Mouse (Mus musculus): ENCODE measurements at regions not wholly inside any gene's neighbourhood (a gene's known extent, or its start where the extent isn't known, plus 50 kb on each side); places are given as distances from the start of the nearest gene placed in this dataset.
A peak's percentile ranks its signal among the peaks of the same experiment; 100 is the strongest.

DNA sequence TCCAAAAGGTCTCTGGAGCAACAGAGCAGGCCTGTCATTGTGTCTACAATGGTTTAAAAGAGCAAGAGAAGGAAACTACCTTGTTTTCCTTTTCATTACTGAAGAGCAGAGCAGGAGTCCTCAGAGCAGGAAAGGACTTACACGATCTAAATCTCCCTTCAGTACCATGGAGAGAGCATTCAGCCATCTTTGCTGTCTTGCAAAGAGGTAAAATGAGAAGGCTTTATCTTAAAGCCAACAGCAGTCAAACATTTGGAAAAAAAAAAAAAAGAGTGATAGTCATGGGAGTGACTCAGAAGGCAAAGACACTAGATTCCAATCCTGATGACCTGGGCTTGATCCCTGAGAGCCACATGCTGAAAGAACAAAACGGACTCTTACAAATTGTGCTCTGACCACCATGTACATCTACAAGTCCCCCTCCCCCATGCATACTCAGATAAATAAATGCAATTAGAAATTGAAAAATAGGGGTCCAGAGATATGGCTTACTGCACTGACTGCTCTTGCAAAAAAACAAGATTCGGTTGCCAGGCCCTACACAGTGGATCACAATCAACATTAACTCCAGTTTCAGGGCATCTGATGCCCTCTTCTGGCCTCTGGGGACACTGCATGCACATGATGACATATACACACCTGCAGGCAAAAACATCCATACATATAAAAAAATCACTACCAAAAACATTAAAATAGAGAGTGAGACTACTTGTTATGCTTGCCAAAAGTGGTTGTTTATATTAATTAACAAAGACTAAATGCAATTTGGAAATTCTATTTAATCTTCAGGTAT, 397.6 kb upstream of the Kif2a start:
- no peak for DNase-seq (ENCODE audit: extremely low read depth, insufficient read length, low spot score)

DNA sequence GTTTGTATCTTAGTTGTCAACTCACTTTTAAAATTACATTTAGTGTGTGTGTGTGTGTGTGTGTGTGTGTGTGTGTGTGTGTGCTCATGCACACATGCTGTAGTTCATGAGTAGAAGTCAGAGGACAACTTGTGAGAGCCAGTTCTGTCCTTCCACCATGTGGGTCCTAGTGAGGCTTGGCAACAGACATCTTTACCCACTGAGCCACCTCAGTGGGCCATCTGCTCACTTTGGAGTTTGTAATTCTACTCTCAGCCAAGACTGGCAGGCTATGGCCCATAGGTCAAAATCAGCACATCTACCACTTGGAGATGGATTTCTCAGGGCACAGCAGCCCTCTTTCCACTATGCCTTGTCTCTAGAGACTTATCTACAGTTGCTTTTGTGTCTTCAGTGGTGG, 388.3 kb upstream of the Kif2a start:
- no peak for DNase-seq (ENCODE audit: extremely low read depth, insufficient read length, low spot score)

DNA sequence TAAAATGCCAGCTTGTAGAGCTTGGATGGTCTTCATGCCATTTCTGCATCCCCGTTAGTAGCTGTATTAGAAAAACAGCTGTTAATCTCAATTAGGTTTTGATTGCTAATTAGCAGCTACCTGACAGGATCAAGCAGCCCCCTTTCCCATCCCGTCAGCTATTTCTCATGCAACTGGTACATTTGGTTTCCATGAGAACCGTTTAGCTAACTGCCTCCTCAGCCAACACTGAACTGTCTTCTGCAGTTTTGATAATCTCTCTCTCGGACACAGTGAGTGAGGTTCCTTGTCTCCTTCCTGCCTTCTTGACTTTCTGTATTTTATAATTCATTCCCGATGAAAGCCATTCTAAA, 385.7 kb upstream of the Kif2a start:
- no peak for DNase-seq (ENCODE audit: extremely low read depth, insufficient read length, low spot score)

DNA sequence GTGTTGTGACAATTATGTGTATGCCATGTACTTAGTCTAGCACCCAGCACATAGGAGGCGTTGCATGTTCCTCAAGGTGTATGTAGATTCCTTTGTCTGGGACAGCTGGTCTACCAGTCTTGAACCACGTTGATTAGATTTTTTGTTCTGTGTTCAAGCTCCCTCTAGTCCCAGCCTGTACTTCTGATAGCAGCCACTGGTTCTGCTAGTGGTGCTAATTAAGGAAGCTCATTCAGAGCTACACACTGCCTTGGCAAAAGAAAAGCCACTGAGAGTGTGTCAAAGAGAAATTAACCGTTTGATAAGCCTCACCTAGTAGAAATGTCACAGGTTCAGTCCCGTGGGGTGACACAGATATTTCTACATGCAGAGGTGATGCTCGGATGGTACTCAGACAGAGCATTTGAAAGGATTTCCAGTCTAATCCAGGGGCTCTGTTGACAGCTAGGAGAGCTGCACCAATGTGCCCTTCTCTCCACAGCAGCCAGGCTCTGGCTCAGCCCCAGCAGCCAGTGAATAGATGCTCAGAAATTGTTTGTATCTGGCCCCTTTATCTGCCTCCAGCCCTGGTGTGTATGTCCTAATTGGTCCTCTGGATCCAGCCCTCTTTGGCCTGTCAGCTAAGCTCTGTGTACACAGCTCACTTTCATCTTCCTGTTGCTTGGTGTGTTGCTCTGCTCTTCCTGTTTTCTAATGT, 385.2 kb upstream of the Kif2a start:
- DNase-seq (ENCODE audit: extremely low read depth, insufficient read length, low spot score) = no peak

DNA sequence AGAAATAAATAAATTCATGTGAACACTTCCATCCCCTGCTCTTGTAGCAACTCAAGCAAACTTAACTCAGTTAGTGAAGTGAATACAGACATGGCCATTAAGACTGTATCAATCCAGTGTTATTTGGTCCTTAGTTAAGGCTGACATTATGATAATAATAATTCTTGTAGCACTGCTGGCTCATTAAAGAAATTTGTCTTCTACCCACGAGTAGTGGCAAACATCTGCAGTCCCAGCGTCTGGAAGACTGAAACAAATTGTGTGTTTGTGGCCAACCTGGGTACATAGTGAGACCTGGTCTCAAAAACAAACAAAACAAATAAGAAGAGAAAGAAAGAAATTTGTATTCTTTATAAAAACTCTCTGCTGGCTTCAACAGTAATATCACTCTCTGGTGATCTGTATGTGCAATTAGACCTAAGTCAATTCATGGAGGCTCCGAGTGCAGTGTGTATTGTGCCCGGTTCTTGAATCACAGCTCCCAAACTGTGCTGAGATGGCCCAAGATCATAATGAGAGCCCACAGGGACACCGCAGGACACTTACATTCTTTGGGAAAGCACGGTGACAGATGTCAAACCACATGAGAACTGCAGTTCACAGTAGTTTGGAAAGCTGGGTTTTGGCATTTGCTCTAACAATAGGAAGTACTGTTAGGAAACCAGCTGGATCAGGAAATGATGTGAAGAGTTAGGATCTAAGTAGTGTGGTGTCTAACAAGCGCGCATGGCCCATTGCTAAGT, 376.9 kb upstream of the Kif2a start:
- no peak for DNase-seq (ENCODE audit: extremely low read depth, insufficient read length, low spot score)

DNA sequence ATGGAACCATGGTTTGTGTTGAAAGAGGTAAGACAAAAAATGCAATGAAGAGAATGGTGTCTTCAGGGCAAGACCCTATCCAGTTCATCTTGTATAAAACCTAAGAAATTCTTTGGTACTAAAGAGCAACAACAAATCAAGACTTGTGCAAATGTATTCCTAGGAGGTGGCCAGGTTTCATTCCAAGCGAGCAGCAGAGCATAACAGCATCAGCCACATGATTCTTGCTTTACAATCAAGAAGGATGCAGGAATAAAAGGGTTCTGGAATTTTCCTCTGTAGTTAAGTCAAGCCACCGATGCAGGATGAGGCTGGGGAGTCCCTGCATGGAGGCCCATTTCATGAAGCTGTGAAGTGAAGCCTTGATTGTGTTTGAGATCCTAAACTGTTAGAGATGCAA, 374.1 kb upstream of the Kif2a start:
- no peak for DNase-seq (ENCODE audit: extremely low read depth, insufficient read length, low spot score)

DNA sequence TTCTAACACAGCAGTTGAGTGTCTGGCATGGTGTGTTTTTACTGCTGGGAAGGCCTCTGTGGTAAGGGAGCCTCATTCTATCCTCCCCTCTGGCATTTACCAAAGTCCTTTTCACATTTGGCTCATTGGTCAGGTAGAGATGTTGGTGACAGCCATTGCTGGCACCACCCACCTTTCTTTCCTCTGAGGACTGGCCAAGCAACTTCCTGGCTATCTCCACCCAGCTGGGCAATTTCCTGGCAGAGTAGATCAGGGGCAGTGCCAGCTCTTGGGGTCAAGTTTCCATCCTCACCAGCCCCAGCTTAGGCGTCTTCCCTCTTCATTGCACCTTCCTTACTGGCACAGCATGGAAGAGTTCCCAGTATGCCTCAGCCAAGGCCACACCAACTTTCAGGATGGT, 372.5 kb upstream of the Kif2a start:
- DNase-seq (ENCODE audit: extremely low read depth, insufficient read length, low spot score) = no peak

DNA sequence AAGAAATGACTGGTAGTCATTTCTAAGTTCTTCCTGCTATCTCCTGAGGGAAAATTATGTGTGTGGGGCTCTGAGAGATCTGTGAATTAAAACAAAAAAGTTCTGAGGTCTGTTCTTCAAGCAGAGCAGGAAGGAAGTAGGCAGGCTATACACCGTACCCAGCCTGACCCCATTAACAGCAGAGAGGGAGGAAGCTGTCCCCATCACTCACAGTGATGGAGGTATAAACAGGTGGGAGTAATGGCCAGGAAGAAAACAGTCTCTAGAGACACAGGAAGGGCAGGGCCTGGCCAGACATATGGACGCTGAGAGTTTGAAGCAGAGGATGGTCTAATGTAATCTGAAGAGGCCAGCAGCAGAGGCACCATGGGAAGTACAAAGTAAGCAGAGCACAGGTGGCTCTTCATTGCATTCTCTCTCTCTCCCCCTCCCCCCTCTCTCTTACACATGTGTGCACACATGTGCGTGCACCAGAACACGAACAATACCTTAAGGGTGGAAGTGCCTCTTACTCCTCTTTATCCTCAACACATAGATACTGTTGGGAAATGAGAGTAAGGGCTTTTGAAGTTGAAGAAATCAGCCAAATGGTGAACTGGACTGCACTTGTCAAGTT, 367.7 kb upstream of the Kif2a start:
- DNase-seq (ENCODE audit: extremely low read depth, insufficient read length, low spot score) = no peak

DNA sequence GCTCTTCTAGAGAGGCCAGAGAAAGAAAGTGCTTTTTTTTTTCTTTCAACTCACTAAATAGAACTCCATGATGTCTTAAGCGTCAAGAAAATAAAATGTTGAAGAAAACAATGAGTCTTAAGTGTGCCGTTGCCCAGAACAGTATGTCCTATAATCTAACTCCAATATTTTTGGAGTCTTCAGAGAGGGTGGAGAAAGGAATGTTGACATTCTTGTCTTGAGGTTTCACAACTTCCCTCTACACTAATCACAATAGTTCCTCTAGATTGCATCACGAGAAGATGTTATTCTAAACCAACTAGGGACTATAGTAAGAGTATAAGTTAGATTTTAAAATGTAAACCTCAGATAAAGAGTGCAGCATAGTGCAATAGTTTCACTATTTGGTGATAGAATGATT, 367.1 kb upstream of the Kif2a start:
- no peak for DNase-seq (ENCODE audit: extremely low read depth, insufficient read length, low spot score)

DNA sequence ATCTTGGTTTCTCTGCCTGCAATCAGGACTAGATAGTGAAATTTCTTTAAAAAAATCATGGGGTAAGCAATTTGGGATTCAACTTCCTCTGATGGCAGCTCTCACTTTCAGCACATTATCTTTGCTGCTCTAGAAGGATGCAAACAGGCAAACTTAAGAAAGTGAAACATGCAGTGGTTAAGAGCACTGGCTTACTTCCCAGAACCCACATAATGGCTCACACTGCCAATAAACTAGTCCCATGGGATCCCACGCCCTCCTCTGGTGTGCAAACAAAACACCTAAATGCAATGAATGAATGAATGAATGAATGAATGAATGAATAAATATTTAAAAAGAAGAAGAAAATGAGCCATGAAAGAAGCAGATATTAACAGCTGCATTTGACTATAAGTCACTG, 356.1 kb upstream of the Kif2a start:
- peak; percentile 27 for DNase-seq (ENCODE audit: extremely low read depth, insufficient read length, low spot score)

DNA sequence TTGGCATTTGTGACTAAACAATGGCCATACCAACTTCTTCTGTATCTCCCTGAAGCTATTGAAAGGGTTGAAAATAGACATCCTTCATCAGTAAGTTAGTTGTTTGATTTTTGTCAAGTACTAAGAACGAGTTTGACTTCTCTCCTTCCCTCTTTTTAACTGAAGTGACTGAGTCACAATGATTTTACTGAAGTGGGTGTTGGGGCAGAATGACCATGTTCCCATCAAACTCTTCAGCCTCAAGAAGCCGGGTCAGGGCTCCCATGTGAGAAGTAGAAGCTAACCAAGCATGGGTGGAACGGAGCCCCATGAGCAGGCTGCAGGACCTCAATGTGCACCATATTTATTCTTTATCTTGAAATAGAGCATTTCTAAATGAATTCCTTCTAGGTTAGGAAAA, 350.7 kb upstream of the Kif2a start:
- DNase-seq (ENCODE audit: extremely low read depth, insufficient read length, low spot score) = no peak

DNA sequence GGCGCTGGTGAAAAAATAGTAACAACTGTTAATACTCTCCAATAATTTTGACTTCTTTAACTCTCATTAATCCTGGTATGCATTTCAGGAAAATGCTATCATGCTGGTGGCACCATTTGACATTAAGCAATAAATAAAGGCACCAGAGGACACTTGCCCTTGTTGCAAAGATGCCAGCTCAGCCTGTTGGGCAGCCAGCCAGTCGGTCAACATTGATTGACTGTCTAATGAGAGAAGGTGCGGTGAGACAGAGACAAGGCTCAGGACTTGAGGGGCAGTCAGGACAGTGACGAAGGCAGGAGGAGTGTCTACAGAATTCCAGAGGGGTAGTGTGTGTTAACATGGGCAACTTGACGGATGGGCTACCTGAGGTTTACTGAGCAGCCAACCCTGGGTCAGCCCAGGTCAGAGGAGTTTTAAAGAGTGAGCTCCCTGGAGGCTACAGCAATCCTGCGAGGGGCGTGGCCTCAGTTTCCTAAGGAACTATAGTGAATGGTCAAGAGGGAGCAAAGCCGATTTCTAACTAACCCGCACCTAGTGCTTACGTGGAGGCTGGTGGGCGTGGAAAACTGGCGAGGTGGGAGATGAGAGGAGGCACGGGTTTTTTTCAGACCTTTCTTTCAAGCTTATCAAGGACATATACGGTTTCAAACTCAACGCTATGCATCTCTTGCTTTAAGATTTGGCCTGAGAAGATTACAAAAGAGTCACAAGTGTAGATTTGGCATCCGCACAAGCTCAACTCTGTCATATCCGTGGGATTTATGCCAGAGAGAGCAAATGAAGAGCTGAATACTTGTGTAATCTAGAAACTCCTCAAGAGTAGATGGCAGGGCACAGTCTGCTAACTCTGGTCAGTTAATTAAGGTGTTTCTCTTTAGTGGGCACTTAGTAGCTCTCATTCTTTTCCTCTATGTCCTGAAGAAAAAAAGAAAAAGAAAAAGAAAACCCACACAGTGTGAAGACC, 350.0 kb upstream of the Kif2a start:
- no peak for DNase-seq (ENCODE audit: extremely low read depth, insufficient read length, low spot score)

DNA sequence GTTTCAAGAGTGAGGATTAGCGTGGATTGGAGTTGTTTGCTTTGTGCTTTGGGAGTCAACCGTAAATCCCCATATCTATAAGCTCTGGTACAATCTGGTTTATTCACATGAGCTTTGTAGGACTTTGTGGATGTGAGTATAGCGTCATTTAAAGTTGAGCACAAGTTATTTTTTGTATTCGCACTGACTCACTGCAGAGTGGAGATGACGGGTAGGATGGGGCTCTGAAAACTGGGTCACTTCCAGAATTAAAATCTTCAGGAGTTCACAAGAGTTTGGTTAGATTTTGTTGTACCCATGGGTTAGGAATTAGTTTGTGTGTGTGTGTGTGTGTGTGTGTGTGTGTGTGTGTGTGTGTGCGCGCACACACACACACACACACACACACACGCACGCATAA, 345.7 kb upstream of the Kif2a start:
- no peak for DNase-seq (ENCODE audit: extremely low read depth, insufficient read length, low spot score)

DNA sequence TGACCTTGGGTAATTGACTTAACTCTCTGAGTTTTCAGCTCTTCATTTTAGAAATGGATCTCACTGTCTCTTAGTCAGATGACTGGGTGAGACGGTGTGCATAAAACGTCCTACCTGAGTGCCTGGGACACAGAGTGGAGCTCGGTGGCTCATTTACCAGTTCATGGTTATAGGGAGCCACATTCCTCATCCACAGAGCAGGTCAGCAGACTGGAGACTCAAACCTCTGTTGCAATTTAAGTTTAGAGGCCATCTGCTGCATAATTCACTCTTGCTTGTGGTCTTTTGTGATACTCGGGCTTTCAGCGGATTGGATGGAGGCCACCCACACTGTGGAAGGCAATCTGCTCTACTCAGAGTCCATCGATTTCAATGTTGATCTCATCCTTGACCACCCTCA, 343.8 kb upstream of the Kif2a start:
- no peak for DNase-seq (ENCODE audit: extremely low read depth, insufficient read length, low spot score)

DNA sequence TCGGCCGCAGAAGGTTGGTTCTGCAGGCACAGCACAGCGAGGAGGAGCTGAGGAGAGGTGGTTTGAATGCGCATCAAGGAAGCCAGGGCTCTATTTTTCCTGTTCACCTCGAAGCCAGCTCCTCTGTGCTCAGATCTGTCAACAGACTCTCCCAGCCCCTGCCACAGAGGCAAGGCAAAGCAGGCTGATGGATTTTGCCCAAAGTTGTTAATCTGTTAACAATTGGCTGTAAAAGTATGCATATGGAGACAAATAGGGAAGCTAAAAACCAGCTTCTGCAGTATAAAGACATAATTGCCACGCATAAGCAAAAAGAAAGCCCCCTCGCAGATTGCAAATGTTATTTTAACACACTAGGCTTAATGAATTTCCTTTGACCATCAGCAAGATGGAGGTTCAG, 343.3 kb upstream of the Kif2a start:
- DNase-seq (ENCODE audit: extremely low read depth, insufficient read length, low spot score) = no peak

DNA sequence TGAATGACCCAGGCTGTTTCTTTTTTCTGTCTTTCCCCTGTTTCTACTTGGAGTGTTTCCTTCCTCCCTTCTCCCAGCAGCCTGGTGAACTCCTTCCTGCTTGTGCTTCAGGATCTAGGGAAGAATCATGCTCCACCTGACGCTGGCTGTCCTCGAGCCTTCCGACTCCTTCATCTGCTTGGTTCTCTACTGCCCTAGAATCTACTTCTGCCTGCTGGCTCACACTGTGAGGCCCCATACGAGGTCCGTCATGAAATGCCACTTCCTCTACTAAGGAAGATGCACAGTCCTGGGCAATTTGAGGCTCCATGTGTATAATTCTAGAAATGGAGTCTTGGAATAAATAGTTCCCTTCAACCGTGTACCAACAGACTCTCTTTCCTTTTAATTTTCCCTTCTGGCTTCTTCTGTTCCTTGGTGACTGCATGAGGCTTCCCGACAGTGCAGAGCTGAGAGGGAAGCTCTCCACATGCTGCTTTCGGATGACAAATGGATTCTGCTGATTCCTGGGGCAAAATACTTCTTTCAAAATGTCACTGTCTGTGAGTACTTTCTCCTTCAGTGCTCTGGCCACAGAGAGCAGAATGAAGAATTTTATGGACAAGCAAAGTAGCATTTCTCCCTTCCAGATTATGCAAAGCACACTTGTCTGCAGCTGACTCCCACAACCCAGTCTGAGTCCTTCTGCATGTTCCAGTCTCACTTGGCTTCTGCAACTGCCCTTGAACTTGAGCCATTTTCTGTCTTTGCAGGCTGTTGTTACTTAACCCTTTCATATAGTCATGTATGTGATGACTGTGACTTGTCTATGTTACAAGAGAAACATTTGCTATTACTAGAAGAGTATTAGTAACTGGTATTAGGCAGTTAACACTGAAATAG, 341.1 kb upstream of the Kif2a start:
- no peak for DNase-seq (ENCODE audit: extremely low read depth, insufficient read length, low spot score)

DNA sequence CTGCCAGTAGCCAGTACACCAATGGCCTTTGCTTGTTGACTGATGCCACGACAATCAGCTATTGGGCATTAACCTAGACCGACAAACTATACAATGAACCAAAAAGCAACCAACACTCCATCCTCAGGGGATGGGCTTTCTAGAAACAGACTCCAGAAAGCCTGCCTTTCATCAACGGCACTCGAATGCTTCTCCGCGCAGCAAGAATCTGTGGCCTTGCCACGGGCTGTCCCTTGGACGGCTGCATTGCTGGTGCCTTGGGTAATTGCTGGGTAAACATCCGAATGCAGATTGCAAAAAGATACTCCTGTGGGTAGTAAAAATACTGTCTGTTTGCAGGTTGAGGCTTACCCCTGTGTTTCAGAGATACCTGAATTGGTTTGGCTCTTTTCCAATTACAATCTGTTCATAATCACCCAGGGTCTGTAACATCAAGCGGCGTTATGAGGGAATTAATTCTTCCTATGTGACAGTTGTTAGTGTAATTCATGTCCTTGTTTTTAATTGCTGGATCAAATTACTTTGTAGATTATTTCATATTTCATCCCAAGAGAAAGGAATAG, 319.0 kb upstream of the Kif2a start:
- DNase-seq (ENCODE audit: extremely low read depth, insufficient read length, low spot score) = no peak

DNA sequence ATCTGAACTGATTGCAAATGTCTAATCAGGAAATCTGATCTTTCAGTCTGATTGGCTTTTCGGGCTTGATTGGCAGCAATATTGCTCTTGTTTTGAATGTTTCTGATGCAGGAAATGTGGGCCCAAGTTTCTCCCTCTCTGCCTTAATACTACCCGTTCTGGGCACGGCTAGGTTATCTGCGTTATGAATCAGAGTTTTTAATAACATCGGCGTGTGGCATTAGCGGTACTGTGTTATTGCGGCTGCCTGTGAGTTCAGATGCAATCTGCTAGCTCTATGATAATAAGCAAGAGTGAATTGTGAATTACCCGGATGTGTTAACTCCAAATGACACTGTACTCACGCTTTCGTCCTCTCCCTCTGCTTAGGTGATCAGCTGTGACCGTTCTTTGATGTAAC, 316.2 kb upstream of the Kif2a start:
- no peak for DNase-seq (ENCODE audit: extremely low read depth, insufficient read length, low spot score)

DNA sequence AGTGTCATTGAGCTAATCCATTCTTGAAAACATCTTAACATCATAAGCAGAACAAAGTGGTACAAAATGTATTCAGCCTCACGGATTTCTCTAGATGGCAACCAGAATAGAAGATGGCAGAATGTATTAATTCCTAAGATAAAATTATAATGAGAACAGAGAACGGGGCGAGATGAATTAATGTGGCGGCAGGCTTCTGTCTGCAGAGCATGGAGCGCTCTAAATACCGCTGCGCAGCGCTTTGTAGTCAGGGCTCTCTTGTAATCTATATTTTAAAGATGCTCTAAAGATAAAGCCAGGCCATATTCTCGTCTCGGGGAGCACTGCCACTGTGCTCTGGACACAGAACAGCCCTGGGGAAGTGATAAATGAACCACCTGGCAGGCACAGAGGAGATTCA, 315.2 kb upstream of the Kif2a start:
- no peak for DNase-seq (ENCODE audit: extremely low read depth, insufficient read length, low spot score)
